Mouse (Mus musculus): ENCODE measurements around the gene Ism1. TPM values are rescaled to one million over a fixed set of nuclear protein-coding genes. Genes with fewer than 3 reads are reported as not detected.

Ism1 gene
- polyA plus RNA-seq, 1 experiment, result 3.1 TPM

- Histone ChIP-seq H3K4me3 (replicated peaks; ENCODE audit: control insufficient read depth, low read depth, low read length) (no peak overlapping the region), H3K4me1 (ENCODE audit: control insufficient read depth, insufficient read depth, low read length) (no peaks in the 10 kb centered on the region), H3K27ac (ENCODE audit: control insufficient read depth, insufficient read depth, low read depth, low read length, poor library complexity) (no peak overlapping the region)
- 75% methylated on average over 8 of the region's 8 CpGs for WGBS
- no peak for TF ChIP-seq POLR2A (IDR thresholded peaks at IDR 0.05; ENCODE audit: borderline replicate concordance, control insufficient read depth, low read depth, low read length)
- TF ChIP-seq CTCF (IDR thresholded peaks at IDR 0.05; ENCODE audit: control insufficient read depth, insufficient read depth, low read length), result no peak
These were observed 97.1 kb downstream of the Ism1 start for GRCm38 (mm10) chr2:139774949-139775570.

GRCm38 (mm10) chr2:139776644-139777043 lies 98.7 kb downstream of the Ism1 start:
- TF ChIP-seq POLR2A (IDR thresholded peaks at IDR 0.05; ENCODE audit: borderline replicate concordance, control insufficient read depth, low read depth, low read length) (no peak), CTCF (IDR thresholded peaks at IDR 0.05; ENCODE audit: control insufficient read depth, insufficient read depth, low read length) (no peak)
- no peaks in the 10 kb centered on the region for H3K4me1 ChIP-seq (ENCODE audit: control insufficient read depth, insufficient read depth, low read length)
- WGBS, result 15% methylated on average over 1 of the region's 1 CpGs
- no peak overlapping the region for H3K4me3 ChIP-seq (replicated peaks; ENCODE audit: control insufficient read depth, low read depth, low read length)
- H3K27ac ChIP-seq (ENCODE audit: control insufficient read depth, insufficient read depth, low read depth, low read length, poor library complexity), result no peak overlapping the region

DNA sequence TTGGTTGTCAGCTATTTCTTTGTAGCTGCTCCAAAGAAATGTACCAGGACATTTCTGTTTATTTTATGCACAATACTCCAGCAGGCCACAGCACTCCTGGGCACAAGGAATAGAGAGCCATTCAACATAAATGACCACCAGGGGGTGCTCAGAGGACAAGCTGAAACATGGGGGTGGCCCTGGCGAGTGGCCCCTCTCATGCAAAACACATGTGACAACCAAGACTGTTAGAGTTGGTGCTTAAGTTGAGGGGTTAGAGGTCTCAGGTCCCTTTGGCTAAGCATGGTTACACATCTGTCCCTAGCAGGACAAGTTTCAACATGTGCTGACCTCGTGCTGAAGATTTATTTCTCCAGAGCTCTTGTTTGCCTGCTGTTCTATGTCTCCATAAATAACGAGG lies 100.3 kb downstream of the Ism1 start:
- no peak overlapping the region for H3K4me3 ChIP-seq (replicated peaks; ENCODE audit: control insufficient read depth, low read depth, low read length)
- no peak overlapping the region for H3K27ac ChIP-seq (ENCODE audit: control insufficient read depth, insufficient read depth, low read depth, low read length, poor library complexity)
- H3K4me1 ChIP-seq (ENCODE audit: control insufficient read depth, insufficient read depth, low read length), result no peaks in the 10 kb centered on the region
- TF ChIP-seq CTCF (IDR thresholded peaks at IDR 0.05; ENCODE audit: control insufficient read depth, insufficient read depth, low read length), result no peak
- no peak for TF ChIP-seq POLR2A (IDR thresholded peaks at IDR 0.05; ENCODE audit: borderline replicate concordance, control insufficient read depth, low read depth, low read length)
- 45% methylated on average over 3 of the region's 3 CpGs for WGBS

DNA sequence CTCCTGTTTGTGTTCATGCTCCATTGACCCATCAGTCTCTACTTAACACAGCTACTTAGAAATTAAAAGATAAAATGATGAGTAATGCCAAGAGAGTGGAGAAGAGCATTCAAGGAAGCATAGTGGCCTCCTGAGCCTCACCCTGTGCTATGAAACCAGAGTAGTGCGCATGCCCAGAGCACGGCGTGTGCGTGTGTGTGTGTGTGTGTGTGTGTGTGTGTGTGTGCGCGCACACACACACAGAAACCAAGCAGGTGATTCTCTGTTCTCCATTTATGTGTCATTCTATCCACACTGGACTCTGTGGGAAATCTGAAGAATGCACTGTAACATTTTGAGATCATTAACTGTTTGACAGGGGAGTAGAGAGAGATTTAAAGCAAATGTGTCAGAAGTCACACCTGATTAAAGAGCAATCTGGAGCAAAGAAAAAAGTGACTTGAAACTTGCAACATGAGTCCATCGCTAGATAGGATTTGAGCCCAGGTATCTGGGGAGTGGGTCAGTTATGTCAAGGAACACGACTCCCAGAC lies 105.4 kb downstream of the Ism1 start:
- no peak overlapping the region for H3K4me3 ChIP-seq (replicated peaks; ENCODE audit: control insufficient read depth, low read depth, low read length)
- TF ChIP-seq POLR2A (IDR thresholded peaks at IDR 0.05; ENCODE audit: borderline replicate concordance, control insufficient read depth, low read depth, low read length), result no peak
- no peak for TF ChIP-seq CTCF (IDR thresholded peaks at IDR 0.05; ENCODE audit: control insufficient read depth, insufficient read depth, low read length)
- 87% methylated on average over 8 of the region's 8 CpGs for WGBS

GRCm38 (mm10) chr2:139784465-139784864 lies 106.5 kb downstream of the Ism1 start:
- 69% methylated on average over 1 of the region's 1 CpGs for WGBS
- Histone ChIP-seq H3K4me1 (ENCODE audit: control insufficient read depth, insufficient read depth, low read length) (no peaks in the 10 kb centered on the region), H3K27ac (ENCODE audit: control insufficient read depth, insufficient read depth, low read depth, low read length, poor library complexity) (no peak overlapping the region), H3K4me3 (replicated peaks; ENCODE audit: control insufficient read depth, low read depth, low read length) (no peak overlapping the region)
- TF ChIP-seq CTCF (IDR thresholded peaks at IDR 0.05; ENCODE audit: control insufficient read depth, insufficient read depth, low read length) (no peak), POLR2A (IDR thresholded peaks at IDR 0.05; ENCODE audit: borderline replicate concordance, control insufficient read depth, low read depth, low read length) (no peak)

More for the DNA sequence above, 105.4 kb downstream of the Ism1 start:
- no peaks in the 10 kb centered on the region for H3K4me1 ChIP-seq (ENCODE audit: control insufficient read depth, insufficient read depth, low read length)
- no peak overlapping the region for H3K27ac ChIP-seq (ENCODE audit: control insufficient read depth, insufficient read depth, low read depth, low read length, poor library complexity)

DNA sequence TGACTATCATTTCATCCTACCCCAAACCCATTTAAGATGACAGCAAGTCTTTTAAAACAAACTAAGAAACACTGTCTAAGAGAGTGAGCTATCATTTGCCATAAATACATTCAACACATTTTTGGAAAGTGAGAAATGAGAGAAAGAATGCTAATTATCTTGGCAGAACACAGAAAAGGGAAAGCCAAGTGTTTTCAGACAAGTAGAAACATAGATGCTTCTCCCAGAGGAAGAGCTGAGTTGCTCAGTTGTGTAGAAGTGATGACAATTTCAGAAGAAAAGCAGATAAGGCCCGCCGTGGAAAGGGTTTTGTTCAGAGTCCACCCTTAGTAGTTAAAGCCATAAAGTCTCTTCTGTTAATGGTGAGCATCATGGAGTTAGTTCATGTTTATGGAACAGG lies 107.0 kb downstream of the Ism1 start:
- Histone ChIP-seq H3K4me3 (replicated peaks; ENCODE audit: control insufficient read depth, low read depth, low read length) (no peak overlapping the region), H3K27ac (ENCODE audit: control insufficient read depth, insufficient read depth, low read depth, low read length, poor library complexity) (no peak overlapping the region), H3K4me1 (ENCODE audit: control insufficient read depth, insufficient read depth, low read length) (no peaks in the 10 kb centered on the region)
- 68% methylated on average over 2 of the region's 2 CpGs for WGBS
- TF ChIP-seq POLR2A (IDR thresholded peaks at IDR 0.05; ENCODE audit: borderline replicate concordance, control insufficient read depth, low read depth, low read length) (no peak), CTCF (IDR thresholded peaks at IDR 0.05; ENCODE audit: control insufficient read depth, insufficient read depth, low read length) (no peak)

GRCm38 (mm10) chr2:139788658-139789057 lies 110.7 kb downstream of the Ism1 start:
- 74% methylated on average over 4 of the region's 4 CpGs for WGBS
- TF ChIP-seq CTCF (IDR thresholded peaks at IDR 0.05; ENCODE audit: control insufficient read depth, insufficient read depth, low read length) (no peak), POLR2A (IDR thresholded peaks at IDR 0.05; ENCODE audit: borderline replicate concordance, control insufficient read depth, low read depth, low read length) (no peak)
- no peak overlapping the region for H3K4me3 ChIP-seq (replicated peaks; ENCODE audit: control insufficient read depth, low read depth, low read length)
- no peak overlapping the region for H3K27ac ChIP-seq (ENCODE audit: control insufficient read depth, insufficient read depth, low read depth, low read length, poor library complexity)
- no peaks in the 10 kb centered on the region for H3K4me1 ChIP-seq (ENCODE audit: control insufficient read depth, insufficient read depth, low read length)

DNA sequence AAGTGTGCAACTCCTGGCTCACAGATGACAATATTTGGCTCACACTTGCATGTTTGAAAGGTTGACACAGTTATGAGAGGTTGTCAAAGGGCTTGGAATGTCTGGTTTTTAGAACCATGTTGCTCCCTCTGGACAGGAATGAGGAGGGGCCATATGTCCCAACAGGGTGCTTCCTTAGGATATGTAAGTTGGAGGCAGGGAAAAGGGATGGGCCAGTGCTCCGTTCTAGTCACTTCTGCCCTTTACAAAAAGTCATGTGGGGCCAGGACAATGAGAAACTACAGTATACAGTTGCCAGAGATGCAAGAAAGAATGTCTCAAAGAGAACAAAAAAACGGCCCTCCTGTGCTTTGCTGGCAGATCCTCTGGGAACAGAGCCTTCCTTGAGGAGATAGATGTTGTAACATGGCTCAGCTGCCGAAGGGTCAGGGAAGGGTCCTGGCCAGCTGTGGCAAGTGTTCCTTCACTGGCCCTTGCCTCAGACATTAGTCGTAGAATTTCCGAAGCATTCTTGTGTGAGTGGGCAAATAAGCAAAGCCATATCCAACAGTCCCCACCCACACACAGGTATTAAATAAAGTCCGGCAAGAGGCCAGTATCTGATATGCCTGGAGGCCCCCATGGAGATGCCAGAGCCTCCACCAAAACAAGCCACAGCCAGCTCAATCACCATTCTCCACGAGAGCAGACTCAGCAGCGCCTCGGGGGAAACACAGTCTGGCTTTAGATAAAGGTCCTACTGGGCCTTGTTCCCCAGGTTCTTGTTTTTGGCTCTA lies 114.6 kb downstream of the Ism1 start:
- H3K4me3 ChIP-seq (replicated peaks; ENCODE audit: control insufficient read depth, low read depth, low read length), result no peak overlapping the region
- no peak overlapping the region for H3K27ac ChIP-seq (ENCODE audit: control insufficient read depth, insufficient read depth, low read depth, low read length, poor library complexity)
- 71% methylated on average over 9 of the region's 9 CpGs for WGBS
- no peaks in the 10 kb centered on the region for H3K4me1 ChIP-seq (ENCODE audit: control insufficient read depth, insufficient read depth, low read length)
- TF ChIP-seq POLR2A (IDR thresholded peaks at IDR 0.05; ENCODE audit: borderline replicate concordance, control insufficient read depth, low read depth, low read length), result no peak
- no peak for TF ChIP-seq CTCF (IDR thresholded peaks at IDR 0.05; ENCODE audit: control insufficient read depth, insufficient read depth, low read length)
